Mouse (Mus musculus) layer of hippocampus, adult 18-20 months (tissue): ENCODE results near the gene Slc15a4. TPM values are rescaled to one million over a fixed set of nuclear protein-coding genes. Genes with fewer than 3 reads are reported as not detected.
A peak's percentile ranks its signal among the peaks of the same experiment; 100 is the strongest.

ENCODE experiments used
- DNase-seq, 2 experiments: peaks; one replicate each; pipeline ENCODE4 v3.0.0; 2022; ENCODE audit warnings: low spot score in 2 of 2
- long read RNA-seq: library from polyadenylated mRNA; stranded (forward); transcript quantifications from one replicate; pipeline ENCODE4 v2.0.0, GENCODE M21; 2021
- total RNA-seq, 2 experiments: library from RNA; stranded (reverse); gene quantifications; 2 replicates each; pipeline ENCODE4 v1.2.3; 2021

The Slc15a4 gene
- 10 to 100 TPM; 26.9 to 29.0 TPM for total RNA-seq
- long read RNA-seq, transcript Slc15a4-205 (8 exons, 2,673 nt): minor isoform, 11 of 64 reads
- long read RNA-seq, transcript Slc15a4-201 (8 exons, 2,732 nt): major isoform, 27 of 64 reads
- long read RNA-seq, partial matches to known transcripts: 3 of 64 reads
- long read RNA-seq, other reads (novel, unspliced or antisense): 21 of 64 reads

DNA sequence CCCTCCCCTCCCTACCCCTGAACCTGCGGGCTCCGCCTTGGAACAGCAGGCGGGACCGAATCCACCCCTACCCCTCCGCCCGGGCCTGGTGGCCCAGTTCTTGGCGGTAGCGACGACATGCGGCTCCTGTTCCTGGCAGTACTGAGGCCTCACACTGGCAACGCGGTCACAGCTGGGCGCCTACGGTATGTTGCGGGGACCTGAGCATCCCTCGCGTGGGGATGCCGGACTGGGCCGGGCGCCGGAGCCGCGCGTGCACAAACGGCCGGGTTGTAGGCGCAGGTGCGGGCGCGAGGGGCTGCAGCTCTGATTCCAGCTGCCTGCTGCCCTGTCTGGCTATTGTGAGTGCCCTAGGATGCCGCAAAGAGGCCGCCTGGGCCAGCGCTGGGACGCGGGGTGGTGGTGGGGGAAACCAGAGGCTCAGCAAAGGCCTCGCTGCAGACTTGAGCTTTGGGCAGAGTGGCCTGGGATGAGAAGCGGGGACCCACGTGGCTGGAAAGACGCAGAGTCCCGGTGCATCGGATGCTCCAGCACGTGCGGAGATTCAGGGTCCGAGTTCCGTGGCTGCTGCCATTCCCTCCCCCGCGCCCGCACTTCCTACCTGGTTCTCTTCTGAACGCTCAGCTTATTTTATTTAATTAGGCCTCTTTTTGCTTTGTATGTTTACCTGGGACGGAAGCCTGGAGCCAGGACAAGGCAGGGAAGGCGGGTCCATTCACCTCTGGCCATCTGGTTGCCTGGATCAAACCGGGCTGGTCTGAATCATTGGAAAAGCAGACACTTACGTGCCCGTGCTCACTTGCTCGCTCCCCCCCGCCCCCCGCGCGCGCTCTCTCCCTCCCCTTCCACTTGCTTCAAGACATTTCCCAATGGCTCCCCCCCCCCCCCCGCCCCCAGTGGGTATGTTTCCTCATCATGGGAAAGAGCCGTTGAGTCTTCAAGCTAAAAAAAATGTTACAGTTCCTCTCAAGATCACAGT, at the start of gene Slc15a4, which contains the start of gene Glt1d1:
Gene Slc15a4 (minus strand): TSS at position 731 of the 979 bp plus-strand sequence.
Gene Glt1d1 (plus strand): TSS at position 96 of the 979 bp plus-strand sequence.
- DNase-seq: peak in 1 of 2 experiments; percentile 46

DNA sequence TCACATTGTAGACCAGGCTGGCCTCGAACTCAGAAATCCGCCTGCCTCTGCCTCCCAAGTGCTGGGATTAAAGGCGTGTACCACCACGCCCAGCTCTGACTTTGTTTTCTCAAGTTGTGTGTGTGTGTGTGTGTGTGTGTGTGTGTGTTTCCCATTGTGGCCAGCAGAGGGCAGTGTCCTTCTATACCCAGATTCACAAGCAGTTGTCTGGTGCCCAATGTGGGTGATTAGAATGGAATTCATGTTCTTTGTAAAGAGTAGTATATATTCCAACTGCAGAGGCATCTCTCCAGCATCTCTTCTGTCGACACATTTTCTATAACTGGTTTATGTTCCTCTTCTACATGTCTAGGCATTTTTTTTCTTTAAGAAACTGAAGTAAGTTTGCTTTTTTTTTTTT, 45.8 kb upstream of the Slc15a4 start:
- no peak for DNase-seq

DNA sequence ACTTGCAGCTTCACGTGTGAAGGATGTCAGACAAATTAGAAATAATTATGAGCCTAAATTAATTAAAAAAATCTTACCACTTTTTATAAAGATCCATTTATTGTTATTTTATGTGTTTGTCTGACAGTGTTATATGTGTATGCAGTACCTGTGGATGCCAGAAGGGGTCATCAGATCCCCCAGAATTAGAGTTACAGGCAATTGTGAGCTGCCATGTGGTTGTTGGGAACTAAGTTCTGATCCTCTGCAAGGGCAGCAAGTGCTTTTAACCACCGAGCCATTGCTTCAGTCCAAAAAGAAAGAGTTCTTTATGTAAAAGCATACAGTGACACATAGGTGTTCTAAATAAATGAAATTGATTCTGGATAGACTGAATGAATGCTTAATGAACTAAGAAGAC, 44.9 kb upstream of the Slc15a4 start:
- no peak for DNase-seq

DNA sequence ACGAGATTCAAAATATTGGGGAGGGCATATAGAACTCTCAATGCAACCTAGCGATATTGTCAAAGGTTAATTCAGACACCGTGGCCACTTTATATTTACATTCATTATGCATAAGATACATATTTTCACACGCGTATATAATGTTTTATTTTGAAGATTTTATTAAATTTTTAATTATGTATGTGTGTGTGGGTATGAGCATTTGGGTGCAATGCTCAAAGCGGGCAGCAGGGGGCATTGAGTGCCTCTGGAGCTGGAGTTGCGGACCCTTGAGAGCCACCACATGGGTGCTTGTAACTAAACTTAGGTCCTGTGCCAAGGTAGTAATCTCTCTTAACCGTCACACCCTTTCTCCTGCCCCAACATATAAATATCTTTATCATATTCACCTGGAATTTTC, 41.2 kb upstream of the Slc15a4 start:
- no peak for DNase-seq

GRCm38 (mm10) chr5:127660979-127661378, 28.3 kb upstream of the Slc15a4 start:
- no peak for DNase-seq

- no peak for DNase-seq
Measured at GRCm38 (mm10) chr5:127660267-127660666, 27.6 kb upstream of the Slc15a4 start.

GRCm38 (mm10) chr5:127659312-127659711, 26.6 kb upstream of the Slc15a4 start:
- no peak for DNase-seq

DNA sequence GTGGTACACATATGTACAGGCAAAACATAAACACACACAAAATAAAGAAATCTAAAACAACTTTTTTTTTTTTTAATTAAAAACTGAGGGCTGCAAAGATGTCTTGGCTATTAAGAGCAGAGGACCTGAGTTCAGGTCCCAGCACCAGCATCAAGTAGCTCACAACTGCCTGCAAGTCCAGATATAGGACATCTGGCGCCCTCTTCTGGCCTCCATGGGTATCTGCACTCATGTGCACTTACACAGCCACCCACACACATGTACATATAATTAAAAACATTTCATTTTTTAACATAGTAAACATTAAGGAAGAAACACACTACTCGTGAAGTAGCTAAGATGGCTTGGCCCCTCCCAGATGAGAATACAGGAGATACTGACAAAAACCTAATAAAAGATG, 25.6 kb upstream of the Slc15a4 start:
- no peak for DNase-seq

- peak in 1 of 2 experiments; percentile 45 for DNase-seq
Measured at GRCm38 (mm10) chr5:127649077-127649476, 16.4 kb upstream of the Slc15a4 start.

GRCm38 (mm10) chr5:127648046-127648445, 15.3 kb upstream of the Slc15a4 start:
- peak in 1 of 2 experiments; percentile 59 for DNase-seq

- peak in 1 of 2 experiments; percentile 45 for DNase-seq
Measured at GRCm38 (mm10) chr5:127641185-127641958, 8.7 kb upstream of the Slc15a4 start.

GRCm38 (mm10) chr5:127640359-127640758, 7.7 kb upstream of the Slc15a4 start:
- no peak for DNase-seq

- no peak for DNase-seq
Measured at GRCm38 (mm10) chr5:127639635-127640034, 6.9 kb upstream of the Slc15a4 start.

DNA sequence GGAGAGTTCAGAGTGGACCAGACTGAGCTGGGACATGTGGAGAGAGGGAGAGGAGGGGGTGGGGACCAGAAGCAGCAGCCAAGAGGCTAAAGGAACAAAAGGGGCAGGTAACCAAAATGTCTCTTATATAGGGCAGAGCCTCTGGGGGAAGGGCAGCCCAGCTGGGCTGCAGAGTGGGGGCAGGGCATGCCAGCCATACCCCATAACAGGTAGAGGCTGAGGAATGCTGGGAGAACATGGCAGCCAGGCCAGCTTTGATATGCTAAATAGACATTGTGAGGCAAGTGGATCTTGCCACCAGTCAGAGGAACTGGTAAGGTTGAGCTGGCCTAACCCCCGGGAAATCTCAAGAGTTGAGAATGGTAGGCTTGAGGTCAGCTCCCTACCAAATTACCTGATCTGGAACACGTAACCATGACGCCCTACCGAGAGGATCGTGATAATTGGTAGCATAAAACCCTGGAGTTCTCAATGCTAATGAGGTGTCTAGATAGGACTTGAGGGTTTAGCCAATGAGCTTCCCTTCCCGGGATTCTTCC, 6.4 kb upstream of the Slc15a4 start:
- no peak for DNase-seq

GRCm38 (mm10) chr5:127638177-127638576, 5.5 kb upstream of the Slc15a4 start:
- no peak for DNase-seq

GRCm38 (mm10) chr5:127637622-127638021, 4.9 kb upstream of the Slc15a4 start:
- no peak for DNase-seq

- DNase-seq: no peak
Measured at GRCm38 (mm10) chr5:127633666-127634065, 969 bp upstream of the Slc15a4 start.

GRCm38 (mm10) chr5:127633188-127633587, 491 bp upstream of the Slc15a4 start:
- DNase-seq: no peak

- DNase-seq: no peak
Measured at GRCm38 (mm10) chr5:127631671-127632070, 1.0 kb downstream of the Slc15a4 start.

GRCm38 (mm10) chr5:127627242-127627641, 5.5 kb downstream of the Slc15a4 start:
- DNase-seq: no peak
